Mouse (Mus musculus) megakaryocyte, embryonic 14.5 days (primary cell): ENCODE measurements around the gene Hpse.

ENCODE experiments used
- FLI1 ChIP-seq: IDR thresholded peaks from 2 replicates; pipeline ENCODE4 v1.6.1; 2012; ENCODE audit warnings: low read length, inconsistent platforms, mixed read lengths
- GATA1 ChIP-seq: IDR thresholded peaks from 3 replicates; pipeline ENCODE4 v1.6.1; 2012; ENCODE audit warnings: mixed read lengths, low read length, inconsistent platforms, borderline replicate concordance

DNA sequence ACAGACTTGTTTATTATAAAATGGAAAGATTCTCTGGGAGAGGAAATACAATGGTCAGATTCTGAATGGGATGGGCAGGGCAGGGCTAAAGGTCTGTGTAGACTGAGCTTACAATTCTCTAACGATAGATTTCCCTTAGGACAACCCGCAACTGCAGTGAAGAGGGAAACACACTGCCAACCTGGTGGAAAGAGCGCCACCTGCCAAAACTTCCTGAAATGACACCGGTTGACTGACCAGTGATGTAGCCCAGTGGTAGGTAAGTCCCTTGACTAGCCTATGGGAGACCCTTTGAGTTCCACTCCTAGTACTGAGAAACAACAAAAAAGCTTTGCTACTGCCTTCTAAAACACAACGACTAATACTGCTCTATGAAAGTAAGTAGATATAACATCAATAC lies 48.1 kb downstream of the Hpse start:
- no peak for TF ChIP-seq GATA1
- TF ChIP-seq FLI1: no peak
